Mouse (Mus musculus) skeletal muscle tissue, adult 2 months (tissue): Measurements from ENCODE around the gene Vti1a.

Experiments
- DNase-seq: peaks from one replicate; pipeline ENCODE4 v3.0.0-alpha.2; 2012; ENCODE audit warnings: low read depth, low spot score

The Vti1a gene

GRCm38 (mm10) chr19:55559331-55559730 is 243.2 kb downstream of the Vti1a start:
- no peak for DNase-seq

- DNase-seq = no peak
Observed at GRCm38 (mm10) chr19:55560088-55560682, 244.1 kb downstream of the Vti1a start.

GRCm38 (mm10) chr19:55561469-55561868 is 245.4 kb downstream of the Vti1a start:
- no peak for DNase-seq

GRCm38 (mm10) chr19:55562487-55563147 is 246.5 kb downstream of the Vti1a start:
- no peak for DNase-seq

- no peak for DNase-seq
Observed at GRCm38 (mm10) chr19:55563148-55563651, 247.1 kb downstream of the Vti1a start.

- no peak for DNase-seq
Observed at GRCm38 (mm10) chr19:55564104-55564938, 248.2 kb downstream of the Vti1a start.

GRCm38 (mm10) chr19:55565111-55565510 is 249.0 kb downstream of the Vti1a start:
- no peak for DNase-seq

GRCm38 (mm10) chr19:55565523-55566369 is 249.7 kb downstream of the Vti1a start:
- DNase-seq = no peak

- no peak for DNase-seq
Observed at GRCm38 (mm10) chr19:55569114-55569513, 253.0 kb downstream of the Vti1a start.

- no peak for DNase-seq
Observed at GRCm38 (mm10) chr19:55569894-55570293, 253.8 kb downstream of the Vti1a start.

GRCm38 (mm10) chr19:55570520-55571296 is 254.6 kb downstream of the Vti1a start:
- DNase-seq = no peak

- DNase-seq = no peak
Observed at GRCm38 (mm10) chr19:55571486-55571885, 255.4 kb downstream of the Vti1a start.

- DNase-seq = no peak
Observed at GRCm38 (mm10) chr19:55577306-55578042, 261.4 kb downstream of the Vti1a start.

- no peak for DNase-seq
Observed at GRCm38 (mm10) chr19:55578094-55579085, 262.3 kb downstream of the Vti1a start.

GRCm38 (mm10) chr19:55579310-55579709 is 263.2 kb downstream of the Vti1a start:
- no peak for DNase-seq

- DNase-seq = no peak
Observed at GRCm38 (mm10) chr19:55580152-55580551, 264.1 kb downstream of the Vti1a start.

- DNase-seq = no peak
Observed at GRCm38 (mm10) chr19:55580667-55581066, 264.6 kb downstream of the Vti1a start.

- no peak for DNase-seq
Observed at GRCm38 (mm10) chr19:55582896-55583653, 267.0 kb downstream of the Vti1a start.
